Mouse (Mus musculus): ENCODE results near the gene Cxcr2. TPM values are rescaled to one million over a fixed set of nuclear protein-coding genes. Genes with fewer than 3 reads are reported as not detected.

Cxcr2 gene
- total RNA-seq (2022), result not detected

- no peak for DNase-seq (ENCODE audit: low spot score in 2 of 2)
These were observed at the start of gene Cxcr2 for GRCm38 (mm10) chr1:74153461-74154184. TSS of gene Cxcr2 (plus strand) at chr1:74153989.

- DNase-seq (ENCODE audit: low spot score in 2 of 2), result no peak
These were observed 48.1 kb upstream of the Cxcr2 start for GRCm38 (mm10) chr1:74105660-74106059.

DNA sequence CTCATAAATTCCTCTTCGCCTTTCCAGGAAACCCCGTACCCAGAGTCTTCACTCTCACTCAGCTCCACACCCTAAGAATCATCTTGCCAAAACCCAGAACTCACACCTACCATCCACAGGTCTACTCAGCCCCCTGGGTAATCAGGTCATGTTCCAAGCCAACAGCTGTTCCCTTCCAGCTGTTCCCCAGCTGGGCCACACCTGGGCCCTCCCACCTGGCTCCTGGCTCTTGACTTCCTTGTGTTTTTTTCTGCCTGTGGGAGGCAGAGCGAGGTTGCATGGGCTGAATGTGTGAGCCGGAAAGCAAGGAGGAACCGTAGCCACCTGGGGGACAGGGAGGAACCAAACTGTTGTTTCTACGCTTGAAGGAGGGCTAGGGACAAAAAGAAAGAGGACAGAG, 47.6 kb upstream of the Cxcr2 start:
- DNase-seq (ENCODE audit: low spot score in 2 of 2), result no peak

DNA sequence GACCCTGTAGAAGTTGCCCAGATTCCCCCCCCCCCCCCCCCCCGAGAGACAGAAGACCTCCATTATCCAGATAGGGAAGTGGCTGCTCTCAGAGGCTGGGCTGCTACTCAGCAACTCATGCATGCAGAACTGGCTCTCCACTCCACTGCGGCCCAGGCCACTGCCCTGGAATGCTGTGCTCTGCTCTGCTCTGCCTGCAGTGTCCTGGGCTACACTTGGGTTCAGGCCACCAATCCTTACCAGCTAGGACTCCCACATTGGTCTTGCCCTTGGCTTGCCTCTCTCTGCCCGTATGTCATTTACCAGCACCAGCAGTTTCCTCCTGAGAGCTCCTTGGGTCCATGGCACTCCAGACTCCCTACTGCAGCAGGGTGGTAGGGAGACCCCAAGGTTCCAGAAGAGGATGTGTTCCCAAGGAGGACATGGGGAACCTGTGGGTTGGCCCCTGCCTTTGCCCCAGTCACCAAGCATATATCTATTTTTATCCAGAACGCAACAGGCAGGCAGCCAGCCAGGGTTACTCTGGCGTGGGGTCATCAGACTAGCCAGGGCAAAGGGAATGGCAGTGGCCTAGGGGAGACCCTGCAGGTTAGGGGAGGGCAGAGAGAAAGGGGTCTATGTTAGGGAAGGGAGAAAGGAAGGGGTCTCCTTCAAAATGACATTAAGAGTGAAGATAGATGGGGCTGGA, 45.7 kb upstream of the Cxcr2 start:
- DNase-seq (ENCODE audit: low spot score in 2 of 2), result no peak

- DNase-seq (ENCODE audit: low spot score in 2 of 2), result no peak
These were observed 44.1 kb upstream of the Cxcr2 start for GRCm38 (mm10) chr1:74109670-74110069.

GRCm38 (mm10) chr1:74110932-74111695, 42.7 kb upstream of the Cxcr2 start:
- no peak for DNase-seq (ENCODE audit: low spot score in 2 of 2)

DNA sequence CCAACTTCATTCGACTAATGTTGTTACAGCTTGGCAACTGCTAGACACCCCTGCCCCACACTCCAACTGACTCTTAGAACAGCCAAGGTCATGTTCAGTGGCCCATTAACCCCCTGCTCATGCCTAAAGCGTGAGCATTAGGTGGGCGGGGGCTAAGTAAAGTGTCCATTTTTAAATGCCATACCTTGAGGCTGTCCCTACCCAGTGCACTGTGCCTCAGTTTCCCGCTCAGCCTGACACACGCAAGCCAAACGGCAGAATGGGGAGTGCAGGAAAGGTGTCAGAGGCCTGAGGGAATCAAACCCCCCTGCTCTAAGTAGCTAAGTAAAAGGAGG, 42.1 kb upstream of the Cxcr2 start:
- DNase-seq (ENCODE audit: low spot score in 2 of 2), result no peak

GRCm38 (mm10) chr1:74113071-74113470, 40.7 kb upstream of the Cxcr2 start:
- no peak for DNase-seq (ENCODE audit: low spot score in 2 of 2)

- DNase-seq (ENCODE audit: low spot score in 2 of 2), result no peak
These were observed 35.9 kb upstream of the Cxcr2 start for GRCm38 (mm10) chr1:74117876-74118275.

- DNase-seq (ENCODE audit: low spot score in 2 of 2), result no peak
These were observed 34.7 kb upstream of the Cxcr2 start for GRCm38 (mm10) chr1:74119115-74119514.

GRCm38 (mm10) chr1:74121138-74121537, 32.7 kb upstream of the Cxcr2 start:
- DNase-seq (ENCODE audit: low spot score in 2 of 2), result no peak

DNA sequence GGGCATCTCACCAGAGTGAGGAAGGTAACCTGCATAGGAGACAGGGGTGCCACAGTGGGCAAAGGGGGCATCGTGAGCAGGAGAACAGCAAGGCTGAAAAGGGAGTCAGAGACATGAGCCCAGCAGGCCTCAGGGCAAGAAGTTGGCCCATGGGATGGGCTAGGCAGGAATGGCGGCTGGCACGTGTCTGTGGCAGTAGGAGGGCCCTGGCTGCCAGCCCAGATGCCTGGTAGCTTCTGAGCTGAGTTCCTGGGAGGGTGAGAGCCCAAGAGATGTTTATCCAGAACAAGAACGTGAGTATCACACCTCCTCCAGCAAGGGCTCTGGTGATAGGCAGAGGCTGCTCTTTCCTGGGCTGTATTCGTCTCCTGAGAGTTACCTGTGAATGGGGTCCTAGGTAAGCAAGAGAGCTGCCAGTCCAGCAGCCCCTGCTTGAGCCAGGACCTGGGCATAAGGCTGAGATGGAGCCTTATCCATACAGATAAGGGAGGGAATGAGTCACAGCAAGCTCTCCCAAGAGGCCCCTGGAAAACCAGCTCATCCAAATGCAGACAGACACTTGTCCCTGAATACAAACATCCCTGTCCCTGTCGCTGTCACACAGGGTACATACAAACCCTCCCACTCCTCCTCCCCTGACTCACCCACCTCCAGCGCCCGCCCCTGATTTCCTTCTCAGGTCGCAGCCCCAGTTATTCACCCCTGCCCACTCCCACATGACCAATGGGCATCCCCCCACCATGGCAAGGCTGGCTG, 31.8 kb upstream of the Cxcr2 start:
- no peak for DNase-seq (ENCODE audit: low spot score in 2 of 2)

- DNase-seq (ENCODE audit: low spot score in 2 of 2), result no peak
These were observed 30.6 kb upstream of the Cxcr2 start for GRCm38 (mm10) chr1:74123215-74123614.

DNA sequence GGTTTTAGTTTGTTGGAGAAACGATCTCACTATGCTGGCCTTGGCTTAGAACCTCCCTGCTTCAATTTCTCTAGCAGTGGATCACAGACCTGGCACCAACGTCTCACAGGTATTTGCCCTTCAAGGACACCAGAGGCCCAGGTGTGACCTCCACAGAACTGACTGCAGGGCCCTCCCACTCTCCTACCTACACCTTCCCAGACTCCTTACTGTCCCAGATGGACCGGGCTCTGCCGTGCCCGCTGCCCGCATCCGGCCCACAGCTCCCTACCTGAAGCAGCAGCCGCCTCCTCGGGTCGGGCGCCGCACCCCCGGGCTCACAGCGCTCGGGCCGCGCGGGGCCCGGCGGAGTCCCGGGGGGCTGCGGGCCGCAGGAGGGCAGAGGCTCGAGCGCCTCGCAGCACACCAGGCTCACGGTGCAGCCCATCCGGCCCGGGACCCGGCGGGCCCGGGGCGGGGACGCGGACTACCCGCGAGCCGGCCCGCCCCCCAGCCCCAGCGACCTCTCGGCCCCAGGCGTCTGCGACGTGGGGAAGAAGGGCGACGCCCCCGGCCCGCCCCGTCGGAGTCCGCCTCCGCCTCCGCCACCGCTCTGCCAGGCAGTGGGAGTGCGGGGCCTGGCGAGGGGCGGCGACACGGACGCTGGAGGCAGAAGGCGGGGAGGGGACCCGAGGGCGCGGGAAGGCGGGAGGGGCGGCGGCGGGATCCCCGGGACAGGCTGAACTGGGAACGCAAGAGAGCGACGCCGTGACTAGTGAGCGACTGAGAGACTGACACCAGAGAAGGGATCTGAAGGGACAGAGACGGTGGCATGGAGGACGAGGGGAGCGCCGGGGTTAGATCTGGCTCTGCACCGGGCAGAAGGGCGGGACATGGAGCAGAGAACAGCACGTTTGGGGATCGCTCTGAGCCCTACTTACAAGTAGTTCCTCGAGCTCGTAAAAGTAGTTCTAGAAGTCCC, 29.5 kb upstream of the Cxcr2 start, which contains the start of gene Tns1:
Tns1 (minus strand) TSS at position 429 of the 961 bp plus-strand sequence.
- no peak for DNase-seq (ENCODE audit: low spot score in 2 of 2)

GRCm38 (mm10) chr1:74124991-74125552, 28.7 kb upstream of the Cxcr2 start, which contains the start of gene Rufy4:
TSS of gene Rufy4 (plus strand) at chr1:74125541.
- DNase-seq (ENCODE audit: low spot score in 2 of 2), result peak in 1 of 2 experiments; percentile 29

GRCm38 (mm10) chr1:74130883-74131659, 22.7 kb upstream of the Cxcr2 start:
- DNase-seq (ENCODE audit: low spot score in 2 of 2), result no peak

DNA sequence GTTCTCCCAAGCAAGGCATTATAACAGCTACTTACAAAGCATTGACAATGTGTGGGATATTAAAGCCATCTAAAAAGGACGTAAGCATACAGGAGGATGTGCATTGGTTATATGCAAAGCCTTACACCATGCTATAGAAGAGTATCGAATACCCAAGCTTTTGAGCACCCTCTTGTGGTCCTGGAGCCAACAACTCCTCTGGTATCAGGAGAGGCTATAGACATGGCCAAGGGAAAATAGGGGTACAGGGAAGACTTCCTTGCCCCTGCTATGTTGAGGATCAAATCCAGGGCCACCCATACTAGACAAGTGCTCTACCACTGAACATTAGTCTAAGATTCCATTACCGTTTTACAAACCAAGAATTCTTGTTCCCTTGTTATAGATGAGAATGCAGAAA, 21.8 kb upstream of the Cxcr2 start:
- no peak for DNase-seq (ENCODE audit: low spot score in 2 of 2)

DNA sequence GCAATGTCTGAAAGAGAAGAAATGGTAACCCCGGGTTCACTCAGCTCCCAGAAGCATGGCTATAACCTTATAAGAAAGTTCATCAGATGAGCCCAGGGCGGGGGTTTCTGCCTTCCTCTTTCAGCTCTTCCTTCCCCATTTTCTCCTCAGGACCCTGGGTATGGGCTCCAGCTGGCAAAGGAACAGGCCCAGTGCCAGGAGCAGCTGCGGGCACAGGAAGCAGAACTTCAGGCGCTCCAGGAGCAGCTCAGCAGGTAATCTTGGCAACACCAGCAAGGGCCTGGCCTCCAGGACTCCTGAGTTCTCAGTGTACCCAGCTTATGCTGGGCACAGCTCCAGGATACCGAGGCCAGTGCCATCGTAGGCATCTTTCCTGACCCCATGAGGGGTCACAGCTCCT, 19.8 kb upstream of the Cxcr2 start:
- DNase-seq (ENCODE audit: low spot score in 2 of 2), result no peak

DNA sequence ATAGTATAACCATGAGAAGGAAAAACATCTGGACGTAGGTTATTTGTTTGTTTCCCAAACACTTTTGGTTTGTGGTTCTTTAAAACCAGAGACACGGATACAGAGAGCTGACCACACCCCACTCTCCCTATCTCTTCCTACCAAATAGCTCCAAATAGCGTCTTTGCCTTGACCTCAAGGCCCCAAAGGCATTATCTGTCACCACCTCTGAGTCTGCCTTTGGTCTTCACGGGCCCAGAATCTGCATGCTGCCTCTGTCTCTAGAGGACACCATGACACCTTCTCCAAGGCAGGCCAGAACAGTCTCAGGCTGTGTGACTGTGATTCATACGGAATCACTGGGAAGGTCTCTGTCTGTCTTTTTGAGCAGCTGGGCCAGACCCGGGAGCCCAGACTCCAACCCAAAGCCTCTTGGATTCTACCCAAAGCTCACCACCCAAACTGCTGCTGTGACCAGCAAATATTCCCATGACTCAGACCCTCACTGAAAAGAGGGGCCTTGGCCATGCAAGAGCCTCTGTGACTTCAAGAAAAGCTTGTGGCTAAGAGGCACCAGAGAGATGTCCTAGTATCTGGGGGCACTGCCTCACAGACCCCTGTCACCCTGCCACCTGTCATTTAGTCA, 18.4 kb upstream of the Cxcr2 start:
- DNase-seq (ENCODE audit: low spot score in 2 of 2), result no peak
